Mouse (Mus musculus): ENCODE measurements around the gene Gap43. TPM values are rescaled to one million over a fixed set of nuclear protein-coding genes. Genes with fewer than 3 reads are reported as not detected.

Gap43 gene
- polyA plus RNA-seq, 1 experiment: 67.6 TPM

- Histone ChIP-seq H3K4me1 (ENCODE audit: control insufficient read depth, insufficient read depth, low read length) (no peaks in the 10 kb centered on the region), H3K4me3 (ENCODE audit: insufficient read depth, low read length) (peak overlapping the region; percentile 65), H3K27ac (ENCODE audit: insufficient read depth, low read length) (no peak overlapping the region)
- no peak for TF ChIP-seq POLR2A (IDR thresholded peaks at IDR 0.05; ENCODE audit: low read depth, low read length)
- TF ChIP-seq CTCF (IDR thresholded peaks at IDR 0.05; ENCODE audit: borderline replicate concordance, insufficient read depth, low read length): no peak
These were observed 1.5 kb downstream of the Gap43 start for GRCm38 (mm10) chr16:42338987-42339386.

- peak overlapping the region; percentile 14; the same call in 1 of the 2 replicates for H3K4me3 ChIP-seq (ENCODE audit: insufficient read depth, low read length)
- H3K27ac ChIP-seq (ENCODE audit: insufficient read depth, low read length): no peak overlapping the region
- no peak for TF ChIP-seq POLR2A (IDR thresholded peaks at IDR 0.05; ENCODE audit: low read depth, low read length)
- no peak for TF ChIP-seq CTCF (IDR thresholded peaks at IDR 0.05; ENCODE audit: borderline replicate concordance, insufficient read depth, low read length)
- H3K4me1 ChIP-seq (ENCODE audit: control insufficient read depth, insufficient read depth, low read length): no peaks in the 10 kb centered on the region
These were observed 2.1 kb downstream of the Gap43 start for GRCm38 (mm10) chr16:42338342-42338741.

- Histone ChIP-seq H3K4me1 (ENCODE audit: control insufficient read depth, insufficient read depth, low read length) (no peaks in the 10 kb centered on the region), H3K4me3 (ENCODE audit: insufficient read depth, low read length) (no peak overlapping the region), H3K27ac (ENCODE audit: insufficient read depth, low read length) (no peak overlapping the region)
- TF ChIP-seq POLR2A (IDR thresholded peaks at IDR 0.05; ENCODE audit: low read depth, low read length): no peak
- TF ChIP-seq CTCF (IDR thresholded peaks at IDR 0.05; ENCODE audit: borderline replicate concordance, insufficient read depth, low read length): no peak
These were observed 2.8 kb downstream of the Gap43 start for GRCm38 (mm10) chr16:42337663-42338062.

- no peak overlapping the region for H3K4me3 ChIP-seq (ENCODE audit: insufficient read depth, low read length)
- H3K4me1 ChIP-seq (ENCODE audit: control insufficient read depth, insufficient read depth, low read length): no peaks in the 10 kb centered on the region
- TF ChIP-seq POLR2A (IDR thresholded peaks at IDR 0.05; ENCODE audit: low read depth, low read length) (no peak), CTCF (IDR thresholded peaks at IDR 0.05; ENCODE audit: borderline replicate concordance, insufficient read depth, low read length) (no peak)
- no peak overlapping the region for H3K27ac ChIP-seq (ENCODE audit: insufficient read depth, low read length)
These were observed 3.8 kb downstream of the Gap43 start for GRCm38 (mm10) chr16:42336610-42337009.

- no peak for TF ChIP-seq POLR2A (IDR thresholded peaks at IDR 0.05; ENCODE audit: low read depth, low read length)
- no peak overlapping the region for H3K27ac ChIP-seq (ENCODE audit: insufficient read depth, low read length)
These were observed 8.1 kb downstream of the Gap43 start for GRCm38 (mm10) chr16:42332321-42332720.

GRCm38 (mm10) chr16:42326191-42326590, 14.3 kb downstream of the Gap43 start:
- TF ChIP-seq POLR2A (IDR thresholded peaks at IDR 0.05; ENCODE audit: low read depth, low read length) (no peak), CTCF (IDR thresholded peaks at IDR 0.05; ENCODE audit: borderline replicate concordance, insufficient read depth, low read length) (no peak)
- Histone ChIP-seq H3K27ac (ENCODE audit: insufficient read depth, low read length) (no peak overlapping the region), H3K4me1 (ENCODE audit: control insufficient read depth, insufficient read depth, low read length) (no peaks in the 10 kb centered on the region), H3K4me3 (ENCODE audit: insufficient read depth, low read length) (no peak overlapping the region)

More at GRCm38 (mm10) chr16:42332321-42332720, 8.1 kb downstream of the Gap43 start:
- Histone ChIP-seq H3K4me3 (ENCODE audit: insufficient read depth, low read length) (no peak overlapping the region), H3K4me1 (ENCODE audit: control insufficient read depth, insufficient read depth, low read length) (no peaks in the 10 kb centered on the region)

- Histone ChIP-seq H3K4me3 (ENCODE audit: insufficient read depth, low read length) (no peak overlapping the region), H3K27ac (ENCODE audit: insufficient read depth, low read length) (no peak overlapping the region)
- TF ChIP-seq POLR2A (IDR thresholded peaks at IDR 0.05; ENCODE audit: low read depth, low read length) (no peak), CTCF (IDR thresholded peaks at IDR 0.05; ENCODE audit: borderline replicate concordance, insufficient read depth, low read length) (no peak)
These were observed 14.9 kb downstream of the Gap43 start for GRCm38 (mm10) chr16:42325536-42325935.

GRCm38 (mm10) chr16:42319831-42320230, 20.6 kb downstream of the Gap43 start:
- TF ChIP-seq CTCF (IDR thresholded peaks at IDR 0.05; ENCODE audit: borderline replicate concordance, insufficient read depth, low read length) (no peak), POLR2A (IDR thresholded peaks at IDR 0.05; ENCODE audit: low read depth, low read length) (no peak)
- no peak overlapping the region for H3K27ac ChIP-seq (ENCODE audit: insufficient read depth, low read length)
- H3K4me1 ChIP-seq (ENCODE audit: control insufficient read depth, insufficient read depth, low read length): no peaks in the 10 kb centered on the region
- H3K4me3 ChIP-seq (ENCODE audit: insufficient read depth, low read length): no peak overlapping the region

More at GRCm38 (mm10) chr16:42325536-42325935, 14.9 kb downstream of the Gap43 start:
- H3K4me1 ChIP-seq (ENCODE audit: control insufficient read depth, insufficient read depth, low read length): no peaks in the 10 kb centered on the region

- no peak overlapping the region for H3K4me3 ChIP-seq (ENCODE audit: insufficient read depth, low read length)
- no peak for TF ChIP-seq POLR2A (IDR thresholded peaks at IDR 0.05; ENCODE audit: low read depth, low read length)
- TF ChIP-seq CTCF (IDR thresholded peaks at IDR 0.05; ENCODE audit: borderline replicate concordance, insufficient read depth, low read length): no peak
- H3K4me1 ChIP-seq (ENCODE audit: control insufficient read depth, insufficient read depth, low read length): no peaks in the 10 kb centered on the region
- no peak overlapping the region for H3K27ac ChIP-seq (ENCODE audit: insufficient read depth, low read length)
These were observed 21.1 kb downstream of the Gap43 start for GRCm38 (mm10) chr16:42319365-42319764.

GRCm38 (mm10) chr16:42312125-42312524, 28.3 kb downstream of the Gap43 start:
- H3K4me3 ChIP-seq (ENCODE audit: insufficient read depth, low read length): no peak overlapping the region
- peaks cover 7% of the 10 kb centered on the region; the same call in 1 of the 2 replicates for H3K4me1 ChIP-seq (ENCODE audit: control insufficient read depth, insufficient read depth, low read length)
- TF ChIP-seq CTCF (IDR thresholded peaks at IDR 0.05; ENCODE audit: borderline replicate concordance, insufficient read depth, low read length): no peak
- no peak for TF ChIP-seq POLR2A (IDR thresholded peaks at IDR 0.05; ENCODE audit: low read depth, low read length)
- H3K27ac ChIP-seq (ENCODE audit: insufficient read depth, low read length): no peak overlapping the region

- Histone ChIP-seq H3K27ac (ENCODE audit: insufficient read depth, low read length) (peak overlapping the region; percentile 42; the same call in 1 of the 2 replicates), H3K4me1 (ENCODE audit: control insufficient read depth, insufficient read depth, low read length) (peaks cover 7% of the 10 kb centered on the region; the same call in 1 of the 2 replicates), H3K4me3 (ENCODE audit: insufficient read depth, low read length) (no peak overlapping the region)
- TF ChIP-seq POLR2A (IDR thresholded peaks at IDR 0.05; ENCODE audit: low read depth, low read length) (no peak), CTCF (IDR thresholded peaks at IDR 0.05; ENCODE audit: borderline replicate concordance, insufficient read depth, low read length) (no peak)
These were observed 31.7 kb downstream of the Gap43 start for GRCm38 (mm10) chr16:42308761-42309160.

All from embryonic fibroblast, embryonic 13.5 days (primary cell).